Mouse (Mus musculus) heart, embryonic 10.5 days (tissue): ENCODE measurements around the gene Reg2. TPM values are rescaled to one million over a fixed set of nuclear protein-coding genes. Genes with fewer than 3 reads are reported as not detected.
"Not testable (repeated sequence)": the region's sequence is repeated elsewhere in the genome, so short reads cannot be mapped to it uniquely, and the experiment has no call there.

Experiments
- DNase-seq: peaks from one replicate; pipeline ENCODE4 v3.0.0-alpha.2; 2017; ENCODE audit warnings: low spot score
- H3K27ac ChIP-seq: fragments of 300-500 bp; sonication (generic); 2 replicates; pipeline ENCODE4 v1.5.1; 2016; ENCODE audit warnings: mild to moderate bottlenecking
- H3K27me3 ChIP-seq: fragments of 300-500 bp; sonication (generic); 2 replicates; pipeline ENCODE4 v1.6.1; 2016; ENCODE audit warnings: mild to moderate bottlenecking; ENCODE audit not compliant: poor library complexity, insufficient read depth, severe bottlenecking
- H3K36me3 ChIP-seq: fragments of 300-500 bp; sonication (generic); 2 replicates; pipeline ENCODE4 v1.6.1; 2016; ENCODE audit warnings: mild to moderate bottlenecking, moderate library complexity
- H3K4me1 ChIP-seq: fragments of 300-500 bp; sonication (generic); 2 replicates; pipeline ENCODE4 v1.6.1; 2016; ENCODE audit warnings: mild to moderate bottlenecking
- H3K4me3 ChIP-seq: fragments of 300-500 bp; sonication (generic); 2 replicates; pipeline ENCODE4 v1.5.1; 2016; ENCODE audit warnings: mild to moderate bottlenecking, moderate library complexity
- H3K9me3 ChIP-seq: fragments of 300-500 bp; sonication (generic); 2 replicates; pipeline ENCODE4 v1.6.1; 2016; ENCODE audit warnings: mild to moderate bottlenecking, moderate library complexity
- WGBS: fragments of 180-500 bp; shearing (Covaris S2); methylation state at CpG from one replicate; pipeline ENCODE4 v1.1.7; 2016; 5-methylcytosine and 5-hydroxymethylcytosine counted together
- polyA plus RNA-seq: library from polyadenylated mRNA; unstranded; fragments of >200 nt; fragmentation: Nextera tagmentation; extraction: Ambion mirVana; gene quantifications from 2 replicates; pipeline ENCODE4 v1.2.1, GENCODE M21; 2016

The Reg2 gene
- not detected in 2 replicates for polyA plus RNA-seq

GRCm38 (mm10) chr6:78395323-78395722, at the start of gene Reg2:
Gene Reg2, plus strand, starts transcription at chr6:78395623.
- not testable (repeated sequence) for H3K27me3 ChIP-seq, H3K9me3 ChIP-seq, H3K27ac ChIP-seq, DNase-seq, H3K4me1 ChIP-seq, H3K4me3 ChIP-seq, H3K36me3 ChIP-seq
- WGBS = 92% methylated on average over 5 of the region's 17 CpGs

- Histone ChIP-seq H3K4me1 (no peaks in the 10 kb centered on the region), H3K36me3 (no peaks in the 10 kb centered on the region), H3K9me3 (no peaks in the 10 kb centered on the region), H3K27ac (no peak overlapping the region), H3K27me3 (no peaks in the 10 kb centered on the region), H3K4me3 (no peak overlapping the region)
- DNase-seq = no peak
- 65% methylated on average over 2 of the region's 2 CpGs for WGBS
Observed at GRCm38 (mm10) chr6:78361971-78362563, 33.4 kb upstream of the Reg2 start.

GRCm38 (mm10) chr6:78370357-78370756, 25.1 kb upstream of the Reg2 start, which contains the start of gene Reg3b:
Gene Reg3b, plus strand, starts transcription at chr6:78370657.
- Histone ChIP-seq H3K4me3 (no peak within 1 kb of the TSS), H3K27ac (no peak within 1 kb of the TSS), H3K4me1 (no peaks in the 10 kb centered on the region), H3K27me3 (no peaks in the 10 kb centered on the region), H3K36me3 (no peaks in the 10 kb centered on the region), H3K9me3 (no peaks in the 10 kb centered on the region; the same call in 1 of the 2 replicates)
- 78% methylated on average over 2 of the region's 2 CpGs for WGBS
- no peak for DNase-seq

GRCm38 (mm10) chr6:78378765-78379164, 16.7 kb upstream of the Reg2 start, which contains the start of gene Reg3d:
Gene Reg3d, minus strand, starts transcription at chr6:78378865.
- H3K9me3 ChIP-seq = no peaks in the 10 kb centered on the region
- H3K4me3 ChIP-seq = no peak within 1 kb of the TSS
- 67% methylated on average over 2 of the region's 2 CpGs for WGBS
- no peaks in the 10 kb centered on the region for H3K36me3 ChIP-seq
- no peaks in the 10 kb centered on the region for H3K4me1 ChIP-seq
- no peaks in the 10 kb centered on the region for H3K27me3 ChIP-seq
- no peak within 1 kb of the TSS for H3K27ac ChIP-seq
- no peak for DNase-seq

- H3K4me1 ChIP-seq = no peaks in the 10 kb centered on the region
Observed at GRCm38 (mm10) chr6:78380409-78380808, 15.0 kb upstream of the Reg2 start, which contains the start of gene Reg3a. Gene Reg3a, plus strand, starts transcription at chr6:78380709.

GRCm38 (mm10) chr6:78385609-78386008, 9.8 kb upstream of the Reg2 start:
- Histone ChIP-seq H3K36me3 (no peaks in the 10 kb centered on the region), H3K4me3 (no peak overlapping the region), H3K27ac (no peak overlapping the region), H3K27me3 (no peaks in the 10 kb centered on the region), H3K4me1 (no peaks in the 10 kb centered on the region), H3K9me3 (no peaks in the 10 kb centered on the region)
- WGBS = 86% methylated on average over 3 of the region's 3 CpGs
- no peak for DNase-seq

More at GRCm38 (mm10) chr6:78380409-78380808, 15.0 kb upstream of the Reg2 start, which contains the start of gene Reg3a:
- Histone ChIP-seq H3K27me3 (no peaks in the 10 kb centered on the region), H3K9me3 (no peaks in the 10 kb centered on the region), H3K4me3 (no peak within 1 kb of the TSS), H3K27ac (no peak within 1 kb of the TSS), H3K36me3 (no peaks in the 10 kb centered on the region)
- DNase-seq = no peak

- not testable (repeated sequence) for H3K9me3 ChIP-seq, H3K36me3 ChIP-seq, H3K4me3 ChIP-seq, H3K27ac ChIP-seq, DNase-seq, H3K27me3 ChIP-seq, H3K4me1 ChIP-seq
Observed at GRCm38 (mm10) chr6:78422411-78422810, 27.0 kb downstream of the Reg2 start, which contains the start of gene Reg1. Gene Reg1, plus strand, starts transcription at chr6:78422711.

GRCm38 (mm10) chr6:78425497-78425896, 30.1 kb downstream of the Reg2 start:
- no peak overlapping the region for H3K4me3 ChIP-seq
- no peaks in the 10 kb centered on the region for H3K9me3 ChIP-seq
- H3K27ac ChIP-seq = no peak overlapping the region
- 83% methylated on average over 3 of the region's 3 CpGs for WGBS
- DNase-seq = no peak
- H3K36me3 ChIP-seq = no peaks in the 10 kb centered on the region
- H3K4me1 ChIP-seq = no peaks in the 10 kb centered on the region
- H3K27me3 ChIP-seq = no peaks in the 10 kb centered on the region

GRCm38 (mm10) chr6:78447202-78447601, 51.8 kb downstream of the Reg2 start:
- no peaks in the 10 kb centered on the region for H3K4me1 ChIP-seq
- H3K9me3 ChIP-seq = no peaks in the 10 kb centered on the region
- H3K4me3 ChIP-seq = no peak overlapping the region
- no peaks in the 10 kb centered on the region for H3K27me3 ChIP-seq
- WGBS = 54% methylated on average over 1 of the region's 1 CpGs
- DNase-seq = no peak
- H3K36me3 ChIP-seq = no peaks in the 10 kb centered on the region
- no peak overlapping the region for H3K27ac ChIP-seq

- Histone ChIP-seq H3K36me3 (no peaks in the 10 kb centered on the region), H3K27ac (no peak overlapping the region), H3K27me3 (no peaks in the 10 kb centered on the region), H3K9me3 (no peaks in the 10 kb centered on the region), H3K4me3 (no peak overlapping the region), H3K4me1 (no peaks in the 10 kb centered on the region)
- DNase-seq = no peak
Observed at GRCm38 (mm10) chr6:78448409-78448808, 53.0 kb downstream of the Reg2 start.

- no peak overlapping the region for H3K27ac ChIP-seq
- no peak overlapping the region for H3K4me3 ChIP-seq
- H3K9me3 ChIP-seq = no peaks in the 10 kb centered on the region
- no peaks in the 10 kb centered on the region for H3K36me3 ChIP-seq
- H3K27me3 ChIP-seq = no peaks in the 10 kb centered on the region
- DNase-seq = no peak
- H3K4me1 ChIP-seq = no peaks in the 10 kb centered on the region
- WGBS = 83% methylated on average over 2 of the region's 2 CpGs
Observed at GRCm38 (mm10) chr6:78452804-78453203, 57.4 kb downstream of the Reg2 start.
